Mouse (Mus musculus) heart, embryonic 11.5 days (tissue): ENCODE data around the gene Fscn2. TPM values are rescaled to one million over a fixed set of nuclear protein-coding genes. Genes with fewer than 3 reads are reported as not detected.

Experiments used
- ATAC-seq: fragments of 200-750 bp; cut with Nextera tagmentation; replicated peaks from 2 replicates; pipeline ENCODE4 v1.8.0; 2017; ENCODE audit warnings: moderate library complexity; ENCODE audit not compliant: insufficient number of reproducible peaks, low FRiP score, low TSS enrichment
- H3K27ac ChIP-seq: fragments of 300-500 bp; sonication (generic); 2 replicates; pipeline ENCODE4 v1.5.1; 2014; ENCODE audit warnings: mild to moderate bottlenecking, low read depth, low read length
- H3K27me3 ChIP-seq: fragments of 300-500 bp; sonication (generic); 2 replicates; pipeline ENCODE4 v1.6.1; 2014; ENCODE audit warnings: mild to moderate bottlenecking, low read length, mixed read lengths; ENCODE audit not compliant: control insufficient read depth, insufficient read depth
- H3K36me3 ChIP-seq: fragments of 300-500 bp; sonication (generic); 2 replicates; pipeline ENCODE4 v1.6.1; 2014; ENCODE audit warnings: mild to moderate bottlenecking, low read length, moderate library complexity, mixed read lengths; ENCODE audit not compliant: control insufficient read depth, insufficient read depth
- H3K4me1 ChIP-seq: fragments of 300-500 bp; sonication (generic); 2 replicates; pipeline ENCODE4 v1.6.1; 2014; ENCODE audit warnings: low read length; ENCODE audit not compliant: control insufficient read depth, insufficient read depth
- H3K4me2 ChIP-seq: fragments of 300-500 bp; sonication (generic); 2 replicates; pipeline ENCODE4 v1.6.1; 2014; ENCODE audit warnings: mild to moderate bottlenecking, moderate library complexity
- H3K4me3 ChIP-seq: fragments of 300-500 bp; sonication (generic); 2 replicates; pipeline ENCODE4 v1.5.1; 2014; ENCODE audit warnings: low read depth, low read length
- H3K9ac ChIP-seq: fragments of 300-500 bp; sonication (generic); 2 replicates; pipeline ENCODE4 v1.6.1; 2014; ENCODE audit warnings: mild to moderate bottlenecking, low read depth, low read length, moderate library complexity
- H3K9me3 ChIP-seq: fragments of 300-500 bp; sonication (generic); replicated peaks from 2 replicates; pipeline ENCODE4 v1.6.1; 2016; ENCODE audit warnings: low read length; ENCODE audit not compliant: control insufficient read depth
- WGBS: fragments of 180-500 bp; shearing (Covaris S2); extraction: QIAGEN DNeasy Blood & Tissue Kit; methylation state at CpG from one replicate; pipeline ENCODE4 v1.1.7; 2014; ENCODE audit not compliant: insufficient replicate concordance; 5-methylcytosine and 5-hydroxymethylcytosine counted together
- polyA plus RNA-seq: library from polyadenylated mRNA; unstranded; fragments of >200 nt; fragmentation: Nextera tagmentation; extraction: Ambion mirVana; gene quantifications from 2 replicates; pipeline ENCODE4 v1.2.1, GENCODE M21; 2014

Fscn2 gene
- polyA plus RNA-seq, 1 experiment from 2014 or later = 0.57 TPM

- no peak for ATAC-seq
- H3K4me1 ChIP-seq = peaks cover 29% of the 10 kb centered on the region
- no peaks in the 10 kb centered on the region for H3K9me3 ChIP-seq
- no peak overlapping the region for H3K4me3 ChIP-seq
- H3K4me2 ChIP-seq = no peak overlapping the region
- H3K27ac ChIP-seq = no peak overlapping the region
- H3K9ac ChIP-seq = no peak overlapping the region
- no peaks in the 10 kb centered on the region for H3K27me3 ChIP-seq
- 84% methylated on average over 6 of the region's 6 CpGs for WGBS
- H3K36me3 ChIP-seq = no peaks in the 10 kb centered on the region
Observed at GRCm38 (mm10) chr11:120362891-120363290, 1.6 kb downstream of the Fscn2 start.

- no peak for ATAC-seq
- 33% methylated on average over 7 of the region's 7 CpGs for WGBS
- H3K9ac ChIP-seq = 0 out of 2 replicates have a peak overlapping the region, but pooled peaks have one; percentile 16
- H3K4me1 ChIP-seq = peaks cover 9% of the 10 kb centered on the region
- no peak overlapping the region for H3K4me3 ChIP-seq
- no peaks in the 10 kb centered on the region for H3K27me3 ChIP-seq
- no peaks in the 10 kb centered on the region for H3K9me3 ChIP-seq
- H3K27ac ChIP-seq = no peak overlapping the region
- peaks cover 7% of the 10 kb centered on the region; the same call in 1 of the 2 replicates for H3K36me3 ChIP-seq
- H3K4me2 ChIP-seq = no peak overlapping the region
Observed at GRCm38 (mm10) chr11:120366443-120367027, 5.2 kb downstream of the Fscn2 start.

GRCm38 (mm10) chr11:120369656-120370055 lies 8.3 kb downstream of the Fscn2 start:
- no peak overlapping the region for H3K27ac ChIP-seq
- peaks cover 9% of the 10 kb centered on the region for H3K4me1 ChIP-seq
- H3K36me3 ChIP-seq = peaks cover 18% of the 10 kb centered on the region
- no peaks in the 10 kb centered on the region for H3K27me3 ChIP-seq
- H3K4me3 ChIP-seq = no peak overlapping the region
- no peak for ATAC-seq
- no peak overlapping the region for H3K4me2 ChIP-seq
- no peaks in the 10 kb centered on the region for H3K9me3 ChIP-seq
- no peak overlapping the region; the same call in 1 of the 2 replicates for H3K9ac ChIP-seq
- 38% methylated on average over 8 of the region's 8 CpGs for WGBS

- H3K4me3 ChIP-seq = no peak overlapping the region
- ATAC-seq = no peak
- peaks cover 24% of the 10 kb centered on the region for H3K36me3 ChIP-seq
- H3K9me3 ChIP-seq = no peaks in the 10 kb centered on the region
- no peak overlapping the region for H3K4me2 ChIP-seq
- no peaks in the 10 kb centered on the region for H3K27me3 ChIP-seq
- H3K9ac ChIP-seq = no peak overlapping the region
- WGBS = 65% methylated on average over 13 of the region's 13 CpGs
- H3K27ac ChIP-seq = no peak overlapping the region
- H3K4me1 ChIP-seq = peaks cover 11% of the 10 kb centered on the region
Observed at GRCm38 (mm10) chr11:120373025-120373424, 11.7 kb downstream of the Fscn2 start.

- Histone ChIP-seq H3K4me2 (no peak overlapping the region), H3K36me3 (peaks cover 24% of the 10 kb centered on the region), H3K4me3 (no peak overlapping the region), H3K4me1 (peaks cover 13% of the 10 kb centered on the region), H3K27me3 (no peaks in the 10 kb centered on the region), H3K9me3 (no peaks in the 10 kb centered on the region), H3K27ac (no peak overlapping the region), H3K9ac (0 out of 2 replicates have a peak overlapping the region, but pooled peaks have one; percentile 30)
- no peak for ATAC-seq
- 89% methylated on average over 23 of the region's 23 CpGs for WGBS
Observed at GRCm38 (mm10) chr11:120373820-120374586, 12.7 kb downstream of the Fscn2 start.

GRCm38 (mm10) chr11:120375324-120375723 lies 14.0 kb downstream of the Fscn2 start:
- Histone ChIP-seq H3K4me2 (no peak overlapping the region), H3K9me3 (no peaks in the 10 kb centered on the region), H3K4me1 (peaks cover 17% of the 10 kb centered on the region), H3K36me3 (peaks cover 18% of the 10 kb centered on the region), H3K27me3 (no peaks in the 10 kb centered on the region), H3K4me3 (no peak overlapping the region), H3K9ac (no peak overlapping the region), H3K27ac (no peak overlapping the region)
- WGBS = 93% methylated on average over 10 of the region's 10 CpGs
- ATAC-seq = no peak

GRCm38 (mm10) chr11:120376302-120377160 lies 15.2 kb downstream of the Fscn2 start:
- H3K36me3 ChIP-seq = peaks cover 25% of the 10 kb centered on the region

GRCm38 (mm10) chr11:120377337-120377736 lies 16.0 kb downstream of the Fscn2 start:
- Histone ChIP-seq H3K27me3 (no peaks in the 10 kb centered on the region), H3K4me2 (peak overlapping the region; percentile 99), H3K4me1 (peaks cover 26% of the 10 kb centered on the region), H3K4me3 (peak overlapping the region; percentile 87), H3K9ac (peak overlapping the region; percentile 82), H3K9me3 (no peaks in the 10 kb centered on the region), H3K27ac (no peak overlapping the region), H3K36me3 (peaks cover 29% of the 10 kb centered on the region)
- ATAC-seq = no peak
- 74% methylated on average over 10 of the region's 10 CpGs for WGBS

More at GRCm38 (mm10) chr11:120376302-120377160, 15.2 kb downstream of the Fscn2 start:
- no peak overlapping the region for H3K4me3 ChIP-seq
- no peak overlapping the region for H3K4me2 ChIP-seq
- 85% methylated on average over 17 of the region's 17 CpGs for WGBS
- no peak overlapping the region for H3K27ac ChIP-seq
- no peak for ATAC-seq
- peaks cover 19% of the 10 kb centered on the region for H3K4me1 ChIP-seq
- no peaks in the 10 kb centered on the region for H3K27me3 ChIP-seq
- H3K9ac ChIP-seq = no peak overlapping the region
- H3K9me3 ChIP-seq = no peaks in the 10 kb centered on the region
